Comparison of ENCODE assay signal across 8 mouse cellular contexts in genomic region chr7:73391002-73391517, GRCm38 (mm10). TPM values are rescaled to one million over a fixed set of nuclear protein-coding genes. Genes with fewer than 3 reads are reported as not detected.
DNase-seq lines count a peak whose midpoint lies in the region; ATAC-seq and TF ChIP-seq lines count a peak whose summit lies in the region.

No protein-coding gene starts in this region.

- H3K27ac ChIP-seq in embryonic facial prominence, embryonic 10.5 days (replicated peaks), result peak overlapping the region; percentile 98
- H3K27ac ChIP-seq in limb, embryonic 14.5 days (replicated peaks; ENCODE audit: low read depth, low read length), result peak overlapping the region; percentile 93
- H3K27ac ChIP-seq in midbrain, embryonic 16.5 days (ENCODE audit: low read length), result peak overlapping the region; percentile 85

- H3K4me2 ChIP-seq in limb, embryonic 14.5 days (replicated peaks; ENCODE audit: low read depth, low read length, severe bottlenecking), result peak overlapping the region; percentile 71
- H3K4me2 ChIP-seq in midbrain, embryonic 16.5 days (ENCODE audit: low read length), result peak overlapping the region; percentile 92

- H3K27me3 ChIP-seq in embryonic facial prominence, embryonic 10.5 days (replicated peaks; ENCODE audit: low read depth, poor library complexity, severe bottlenecking), result 0 out of 2 replicates have a peak, but pooled peaks cover 4% of the 10 kb centered on the region
- no peaks in the 10 kb centered on the region for H3K27me3 ChIP-seq in limb, embryonic 14.5 days (ENCODE audit: control insufficient read depth, insufficient read depth, low read length)
- H3K27me3 ChIP-seq in midbrain, embryonic 16.5 days (ENCODE audit: control insufficient read depth, insufficient read depth, low read depth, low read length), result no peaks in the 10 kb centered on the region

- H3K9me3 ChIP-seq in embryonic facial prominence, embryonic 10.5 days, result no peaks in the 10 kb centered on the region
- H3K9me3 ChIP-seq in limb, embryonic 14.5 days (ENCODE audit: control insufficient read depth, low read length), result no peaks in the 10 kb centered on the region
- H3K9me3 ChIP-seq in midbrain, embryonic 16.5 days (replicated peaks; ENCODE audit: control insufficient read depth, low read length, poor library complexity, severe bottlenecking), result no peaks in the 10 kb centered on the region

- peak overlapping the region; percentile 87 for H3K9ac ChIP-seq in limb, embryonic 14.5 days (ENCODE audit: low read depth, low read length, severe bottlenecking)
- peak overlapping the region; percentile 73 for H3K9ac ChIP-seq in midbrain, embryonic 16.5 days (ENCODE audit: low read depth, low read length)

- H3K36me3 ChIP-seq in embryonic facial prominence, embryonic 10.5 days (replicated peaks), result peaks cover 35% of the 10 kb centered on the region
- H3K36me3 ChIP-seq in limb, embryonic 14.5 days (ENCODE audit: control insufficient read depth, insufficient read depth, low read length), result 0 out of 2 replicates have a peak, but pooled peaks cover 6% of the 10 kb centered on the region
- no peaks in the 10 kb centered on the region for H3K36me3 ChIP-seq in midbrain, embryonic 16.5 days (ENCODE audit: control insufficient read depth, insufficient read depth, low read length)

- peaks cover 66% of the 10 kb centered on the region for H3K4me1 ChIP-seq in embryonic facial prominence, embryonic 10.5 days
- H3K4me1 ChIP-seq in limb, embryonic 14.5 days (ENCODE audit: control insufficient read depth, insufficient read depth, low read length), result peaks cover 37% of the 10 kb centered on the region
- H3K4me1 ChIP-seq in midbrain, embryonic 16.5 days (ENCODE audit: control insufficient read depth, insufficient read depth, low read length), result peaks cover 42% of the 10 kb centered on the region

- ATAC-seq in limb, embryonic 14.5 days (ENCODE audit: low FRiP score, low read depth), result peak; percentile 81
- ATAC-seq in midbrain, embryonic 16.5 days, result peak; percentile 79

- TF ChIP-seq POLR2A in limb, embryonic 14.5 days (IDR thresholded peaks at IDR 0.05; ENCODE audit: borderline replicate concordance, extremely low read depth, insufficient read depth, insufficient read length), result peak; percentile 88; the same call in 1 of the 2 replicates

- WGBS in embryonic facial prominence, embryonic 10.5 days, result under 1% methylated on average over 42 of the region's 42 CpGs
- WGBS in limb, embryonic 14.5 days, result 2% methylated on average over 29 of the region's 42 CpGs
- 0% methylated on average over 18 of the region's 42 CpGs for WGBS in midbrain, embryonic 16.5 days

- peak; percentile 80 for DNase-seq in layer of hippocampus, adult 11-12 months (ENCODE audit: low spot score)
- DNase-seq in layer of hippocampus, adult 9-10 months (ENCODE audit: low spot score), result no peak
- peak; percentile 96 for DNase-seq in embryonic facial prominence, embryonic 10.5 days (ENCODE audit: low spot score)
- peak; percentile 99 for DNase-seq in heart, adult 11 months
- DNase-seq in kidney, adult 11 months, result peak; percentile 89
- peak; percentile 90 for DNase-seq in limb, embryonic 14.5 days (ENCODE audit: low spot score)
- peak; percentile 94 for DNase-seq in testis, postnatal 10 days (ENCODE audit: low spot score)

- H3K4me3 ChIP-seq in embryonic facial prominence, embryonic 10.5 days, result peak overlapping the region; percentile 93
- peak overlapping the region; percentile 68 for H3K4me3 ChIP-seq in limb, embryonic 14.5 days (replicated peaks; ENCODE audit: low read length)
- H3K4me3 ChIP-seq in midbrain, embryonic 16.5 days (ENCODE audit: low read depth, low read length), result peak overlapping the region; percentile 61

RNA-seq across cellular contexts. Expression of gene Rgma, which starts 15.8 kb away (rescaled TPM):
- polyA plus RNA-seq in embryonic facial prominence, embryonic 10.5 days (2016; fragmentation: Nextera tagmentation; extraction: Ambion mirVana), result 23.4 and 26.5 TPM in 2 replicates
- 49.1 and 64.3 TPM in 2 replicates for polyA plus RNA-seq in limb, embryonic 14.5 days (2012; rRNA removed)
- polyA plus RNA-seq in limb, embryonic 14.5 days (2014; fragmentation: Nextera tagmentation; extraction: Ambion mirVana), result 23.5 and 30.9 TPM in 2 replicates
- polyA plus RNA-seq in midbrain, embryonic 16.5 days (2015; fragmentation: Nextera tagmentation; extraction: Ambion mirVana), result 38.4 and 38.6 TPM in 2 replicates
